8 mouse cellular contexts compared by ENCODE assay signal in the genomic region with DNA sequence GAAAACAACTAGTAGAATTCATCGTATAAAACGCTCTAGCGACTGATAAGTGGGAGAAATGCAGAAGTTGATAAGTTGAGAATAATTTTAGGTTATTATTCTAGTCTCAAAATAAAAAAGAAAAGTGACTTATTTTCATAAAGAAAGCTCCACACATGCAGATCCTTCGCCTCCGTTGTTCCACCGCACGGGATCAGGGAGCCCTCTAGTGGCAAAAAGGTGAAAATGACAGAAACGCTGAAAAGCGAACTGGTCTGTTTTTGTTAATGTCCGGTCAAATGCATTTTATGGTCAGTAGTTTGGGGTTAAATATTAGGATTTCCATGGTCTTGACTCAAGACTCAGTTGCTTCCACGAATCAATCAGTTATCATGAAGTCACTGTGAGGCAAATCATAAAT.
DNase-seq lines count a peak whose midpoint lies in the region; ATAC-seq and TF ChIP-seq lines count a peak whose summit lies in the region.

No protein-coding gene starts in this region.

- DNase-seq in testis, postnatal 14 days (ENCODE audit: low spot score) = no peak
- peak; percentile 84 for DNase-seq in brain, embryonic 14.5 days (ENCODE audit: low read depth)
- peak; percentile 66 for DNase-seq in limb, embryonic 11.5 days (ENCODE audit: low spot score)
- peak; percentile 96 for DNase-seq in midbrain, embryonic 11.5 days (ENCODE audit: low spot score, missing footprints)
- DNase-seq in testis, postnatal 10 days (ENCODE audit: low spot score) = peak; percentile 47

- ATAC-seq in embryonic facial prominence, embryonic 15.5 days (ENCODE audit: insufficient number of reproducible peaks, low FRiP score, low TSS enrichment, low read depth) = no peak
- peak; percentile 63 for ATAC-seq in hindbrain, embryonic 13.5 days (ENCODE audit: low FRiP score)
- no peak for ATAC-seq in limb, embryonic 11.5 days (ENCODE audit: insufficient number of reproducible peaks, low FRiP score, low TSS enrichment, low read depth)
- ATAC-seq in midbrain, embryonic 11.5 days (ENCODE audit: low FRiP score) = peak; percentile 56; the same call in 1 of the 2 replicates

- 3% methylated on average over 11 of the region's 11 CpGs for WGBS in embryonic facial prominence, embryonic 15.5 days
- 3% methylated on average over 11 of the region's 11 CpGs for WGBS in hindbrain, embryonic 13.5 days
- WGBS in limb, embryonic 11.5 days = 3% methylated on average over 11 of the region's 11 CpGs
- WGBS in midbrain, embryonic 11.5 days = 4% methylated on average over 11 of the region's 11 CpGs

- peak; percentile 77; the same call in 1 of the 2 replicates for TF ChIP-seq CTCF in testis, adult 2 months (IDR thresholded peaks at IDR 0.05; ENCODE audit: control insufficient read depth, insufficient read depth, insufficient replicate concordance, low read depth, low read length)
- peak; percentile 92 for TF ChIP-seq CTCF in brain, embryonic 14.5 days (IDR thresholded peaks at IDR 0.05; ENCODE audit: borderline replicate concordance, extremely low read depth, insufficient read depth, insufficient read length)

- no peak overlapping the region for H3K9ac ChIP-seq in embryonic facial prominence, embryonic 15.5 days
- peak overlapping the region; percentile 46 for H3K9ac ChIP-seq in hindbrain, embryonic 13.5 days
- H3K9ac ChIP-seq in limb, embryonic 11.5 days (ENCODE audit: low read length) = no peak overlapping the region
- peak overlapping the region; percentile 43 for H3K9ac ChIP-seq in midbrain, embryonic 11.5 days (ENCODE audit: low read length)

- no peak for TF ChIP-seq POLR2A in testis, adult 2 months (IDR thresholded peaks at IDR 0.05; ENCODE audit: control insufficient read depth, low read depth, low read length)
- no peak for TF ChIP-seq POLR2A in brain, embryonic 14.5 days (IDR thresholded peaks at IDR 0.05; ENCODE audit: borderline replicate concordance, extremely low read depth, insufficient read depth, insufficient read length, poor library complexity, severe bottlenecking)

- H3K4me3 ChIP-seq in testis, adult 2 months (ENCODE audit: control insufficient read depth, low read depth, low read length) = no peak overlapping the region; the same call in 1 of the 2 replicates
- H3K4me3 ChIP-seq in embryonic facial prominence, embryonic 15.5 days (replicated peaks) = peak overlapping the region; percentile 41
- H3K4me3 ChIP-seq in hindbrain, embryonic 13.5 days = peak overlapping the region; percentile 40
- peak overlapping the region; percentile 20 for H3K4me3 ChIP-seq in limb, embryonic 11.5 days (ENCODE audit: low read depth, low read length)
- peak overlapping the region; percentile 19; the same call in 1 of the 2 replicates for H3K4me3 ChIP-seq in midbrain, embryonic 11.5 days (ENCODE audit: low read depth, low read length)

- no peaks in the 10 kb centered on the region for H3K9me3 ChIP-seq in embryonic facial prominence, embryonic 15.5 days (replicated peaks)
- no peaks in the 10 kb centered on the region for H3K9me3 ChIP-seq in hindbrain, embryonic 13.5 days
- H3K9me3 ChIP-seq in limb, embryonic 11.5 days (ENCODE audit: control insufficient read depth, low read length) = no peaks in the 10 kb centered on the region
- no peaks in the 10 kb centered on the region for H3K9me3 ChIP-seq in midbrain, embryonic 11.5 days (ENCODE audit: control insufficient read depth, low read length)

- no peaks in the 10 kb centered on the region for H3K36me3 ChIP-seq in testis, adult 2 months (ENCODE audit: control insufficient read depth, insufficient read depth, low read length)
- no peaks in the 10 kb centered on the region for H3K36me3 ChIP-seq in embryonic facial prominence, embryonic 15.5 days
- H3K36me3 ChIP-seq in hindbrain, embryonic 13.5 days = no peaks in the 10 kb centered on the region
- no peaks in the 10 kb centered on the region for H3K36me3 ChIP-seq in limb, embryonic 11.5 days (ENCODE audit: control insufficient read depth, insufficient read depth, low read length)
- no peaks in the 10 kb centered on the region for H3K36me3 ChIP-seq in midbrain, embryonic 11.5 days (ENCODE audit: control insufficient read depth, insufficient read depth, low read length)

- H3K4me2 ChIP-seq in embryonic facial prominence, embryonic 15.5 days (replicated peaks) = peak overlapping the region; percentile 63
- H3K4me2 ChIP-seq in hindbrain, embryonic 13.5 days = peak overlapping the region; percentile 63
- H3K4me2 ChIP-seq in limb, embryonic 11.5 days (ENCODE audit: low read depth, severe bottlenecking) = peak overlapping the region; percentile 47; the same call in 1 of the 2 replicates
- H3K4me2 ChIP-seq in midbrain, embryonic 11.5 days = peak overlapping the region; percentile 48

- H3K4me1 ChIP-seq in testis, adult 2 months (ENCODE audit: control insufficient read depth, insufficient read depth, low read length) = no peaks in the 10 kb centered on the region
- H3K4me1 ChIP-seq in embryonic facial prominence, embryonic 15.5 days = 0 out of 2 replicates have a peak, but pooled peaks cover 3% of the 10 kb centered on the region
- peaks cover 9% of the 10 kb centered on the region; the same call in 1 of the 2 replicates for H3K4me1 ChIP-seq in hindbrain, embryonic 13.5 days (replicated peaks)
- H3K4me1 ChIP-seq in limb, embryonic 11.5 days (ENCODE audit: control insufficient read depth, insufficient read depth, low read length) = no peaks in the 10 kb centered on the region
- H3K4me1 ChIP-seq in midbrain, embryonic 11.5 days (ENCODE audit: control insufficient read depth, insufficient read depth, low read length) = no peaks in the 10 kb centered on the region

- H3K27ac ChIP-seq in testis, adult 2 months (ENCODE audit: control insufficient read depth, insufficient read depth, low read depth, low read length) = no peak overlapping the region
- no peak overlapping the region for H3K27ac ChIP-seq in embryonic facial prominence, embryonic 15.5 days (replicated peaks)
- peak overlapping the region; percentile 74 for H3K27ac ChIP-seq in hindbrain, embryonic 13.5 days
- H3K27ac ChIP-seq in limb, embryonic 11.5 days (replicated peaks; ENCODE audit: low read depth, low read length) = no peak overlapping the region
- no peak overlapping the region for H3K27ac ChIP-seq in midbrain, embryonic 11.5 days (ENCODE audit: low read depth, low read length)

- H3K27me3 ChIP-seq in testis, adult 2 months (ENCODE audit: control insufficient read depth, insufficient read depth, low read length) = no peaks in the 10 kb centered on the region
- H3K27me3 ChIP-seq in embryonic facial prominence, embryonic 15.5 days = no peaks in the 10 kb centered on the region
- 0 out of 2 replicates have a peak, but pooled peaks cover 4% of the 10 kb centered on the region for H3K27me3 ChIP-seq in hindbrain, embryonic 13.5 days
- no peaks in the 10 kb centered on the region for H3K27me3 ChIP-seq in limb, embryonic 11.5 days (ENCODE audit: control insufficient read depth, insufficient read depth, low read length)
- H3K27me3 ChIP-seq in midbrain, embryonic 11.5 days (ENCODE audit: control insufficient read depth, insufficient read depth, low read length) = no peaks in the 10 kb centered on the region

Comparison
In these comparisons a context has a peak if more than half of its experiments do, and no peak if none do; other contexts are left out.
1. ATAC-seq: peak in hindbrain, embryonic 13.5 days (single experiment) and midbrain, embryonic 11.5 days (single experiment); none in embryonic facial prominence, embryonic 15.5 days (single experiment) and limb, embryonic 11.5 days (single experiment).
2. H3K9ac ChIP-seq: peak in hindbrain, embryonic 13.5 days (single experiment) and midbrain, embryonic 11.5 days (single experiment); none in embryonic facial prominence, embryonic 15.5 days (single experiment) and limb, embryonic 11.5 days (single experiment).
3. Peak in every context shown above with its lines, with median percentiles within 50 percentile points of each other: H3K4me2 ChIP-seq.